Mouse (Mus musculus): ENCODE measurements around the gene Cerkl. TPM values are rescaled to one million over a fixed set of nuclear protein-coding genes. Genes with fewer than 3 reads are reported as not detected.

Gene Cerkl
- polyA plus RNA-seq, 1 experiment from 2014 or later = 2.5 TPM

GRCm38 (mm10) chr2:79371326-79372153 is 85.0 kb downstream of the Cerkl start:
- Histone ChIP-seq H3K27ac (ENCODE audit: low read depth, low read length) (no peak overlapping the region), H3K27me3 (ENCODE audit: control insufficient read depth, insufficient read depth, low read length) (no peaks in the 10 kb centered on the region), H3K4me1 (ENCODE audit: control insufficient read depth, insufficient read depth, low read length) (peaks cover 6% of the 10 kb centered on the region; the same call in 1 of the 2 replicates), H3K36me3 (ENCODE audit: control insufficient read depth, insufficient read depth, low read length) (no peaks in the 10 kb centered on the region), H3K4me2 (no peak overlapping the region), H3K9ac (ENCODE audit: low read length) (no peak overlapping the region), H3K9me3 (ENCODE audit: control insufficient read depth, low read length) (no peaks in the 10 kb centered on the region), H3K4me3 (ENCODE audit: low read depth, low read length) (no peak overlapping the region)
- peak; percentile 71 for DNase-seq (ENCODE audit: low spot score, missing footprints)
- WGBS = 89% methylated on average over 7 of the region's 7 CpGs
- no peak for ATAC-seq (ENCODE audit: low FRiP score)

DNA sequence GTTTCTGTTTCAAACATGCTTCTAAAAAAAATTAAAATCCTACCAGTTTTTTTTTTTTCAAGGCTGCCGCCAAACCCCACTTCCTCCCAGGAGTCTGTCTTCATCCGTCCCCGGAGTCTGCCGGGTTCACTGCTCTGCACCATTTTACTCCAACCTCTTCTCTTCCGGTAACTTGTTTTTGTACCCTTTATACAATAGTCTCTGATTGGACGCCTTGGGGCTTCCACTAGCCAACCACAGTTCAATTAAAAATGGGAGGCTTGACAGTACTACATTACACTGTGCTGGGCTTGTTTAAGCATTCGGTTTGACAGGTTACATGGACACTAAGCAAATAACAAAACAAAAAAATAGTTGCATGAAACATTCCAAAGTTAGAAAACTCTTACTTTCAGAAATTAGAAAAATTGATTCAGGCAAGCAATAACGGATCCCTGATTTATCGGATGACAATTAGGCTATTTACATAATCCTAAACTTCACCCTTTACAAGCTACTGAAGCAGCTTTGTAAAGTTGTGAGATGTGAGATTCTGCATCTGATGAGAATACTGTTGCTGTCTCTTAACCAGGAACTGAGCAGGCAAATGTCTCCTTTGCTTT is 85.8 kb downstream of the Cerkl start:
- Histone ChIP-seq H3K4me3 (ENCODE audit: low read depth, low read length) (no peak overlapping the region), H3K27me3 (ENCODE audit: control insufficient read depth, insufficient read depth, low read length) (no peaks in the 10 kb centered on the region), H3K27ac (ENCODE audit: low read depth, low read length) (no peak overlapping the region), H3K9me3 (ENCODE audit: control insufficient read depth, low read length) (no peaks in the 10 kb centered on the region), H3K9ac (ENCODE audit: low read length) (no peak overlapping the region), H3K36me3 (ENCODE audit: control insufficient read depth, insufficient read depth, low read length) (no peaks in the 10 kb centered on the region), H3K4me1 (ENCODE audit: control insufficient read depth, insufficient read depth, low read length) (peaks cover 6% of the 10 kb centered on the region; the same call in 1 of the 2 replicates), H3K4me2 (no peak overlapping the region)
- WGBS = 87% methylated on average over 9 of the region's 9 CpGs
- no peak for ATAC-seq (ENCODE audit: low FRiP score)
- DNase-seq (ENCODE audit: low spot score, missing footprints) = peak; percentile 28

- Histone ChIP-seq H3K27ac (ENCODE audit: low read depth, low read length) (no peak overlapping the region), H3K9me3 (ENCODE audit: control insufficient read depth, low read length) (no peaks in the 10 kb centered on the region), H3K36me3 (ENCODE audit: control insufficient read depth, insufficient read depth, low read length) (no peaks in the 10 kb centered on the region), H3K27me3 (ENCODE audit: control insufficient read depth, insufficient read depth, low read length) (no peaks in the 10 kb centered on the region), H3K9ac (ENCODE audit: low read length) (no peak overlapping the region), H3K4me2 (no peak overlapping the region), H3K4me1 (ENCODE audit: control insufficient read depth, insufficient read depth, low read length) (peaks cover 6% of the 10 kb centered on the region; the same call in 1 of the 2 replicates), H3K4me3 (ENCODE audit: low read depth, low read length) (no peak overlapping the region)
- ATAC-seq (ENCODE audit: low FRiP score) (0 out of 2 replicates have a peak, but pooled peaks have one; percentile 28), DNase-seq (ENCODE audit: low spot score, missing footprints) (peak; percentile 81)
- WGBS = 69% methylated on average over 4 of the region's 4 CpGs
These were observed 86.7 kb downstream of the Cerkl start for GRCm38 (mm10) chr2:79369905-79370304.

DNA sequence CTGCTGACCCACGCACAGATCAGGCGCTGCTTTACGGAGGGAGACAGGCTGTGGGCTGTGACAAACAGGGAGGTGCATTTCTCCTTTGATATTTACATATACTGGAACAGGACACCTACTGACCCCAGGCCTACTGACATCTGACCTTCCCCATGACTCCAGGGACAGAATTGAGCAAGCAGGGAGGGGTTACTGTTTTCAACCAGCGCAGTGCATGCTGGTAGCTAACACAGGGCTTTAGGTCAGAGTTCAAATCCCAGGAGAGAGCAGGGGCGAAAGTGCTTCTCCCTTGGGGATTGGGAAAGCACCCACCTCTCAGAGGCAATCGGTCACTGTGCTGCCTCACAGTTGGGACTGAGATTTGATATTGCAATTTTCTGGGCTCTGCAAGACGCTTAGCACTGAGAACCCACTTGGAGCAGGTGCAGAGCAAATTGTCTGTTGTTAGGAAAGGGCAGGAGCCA is 87.5 kb downstream of the Cerkl start:
- H3K27me3 ChIP-seq (ENCODE audit: control insufficient read depth, insufficient read depth, low read length) = no peaks in the 10 kb centered on the region
- peak; percentile 89 for DNase-seq (ENCODE audit: low spot score, missing footprints)
- H3K27ac ChIP-seq (ENCODE audit: low read depth, low read length) = no peak overlapping the region
- WGBS = 56% methylated on average over 7 of the region's 7 CpGs
- H3K9ac ChIP-seq (ENCODE audit: low read length) = no peak overlapping the region
- no peak overlapping the region for H3K4me2 ChIP-seq
- ATAC-seq (ENCODE audit: low FRiP score) = peak; percentile 61; the same call in 1 of the 2 replicates
- H3K36me3 ChIP-seq (ENCODE audit: control insufficient read depth, insufficient read depth, low read length) = no peaks in the 10 kb centered on the region
- H3K9me3 ChIP-seq (ENCODE audit: control insufficient read depth, low read length) = no peaks in the 10 kb centered on the region
- H3K4me3 ChIP-seq (ENCODE audit: low read depth, low read length) = no peak overlapping the region
- H3K4me1 ChIP-seq (ENCODE audit: control insufficient read depth, insufficient read depth, low read length) = peaks cover 6% of the 10 kb centered on the region; the same call in 1 of the 2 replicates

GRCm38 (mm10) chr2:79368661-79369060 is 87.9 kb downstream of the Cerkl start:
- DNase-seq (ENCODE audit: low spot score, missing footprints) = peak; percentile 82
- Histone ChIP-seq H3K4me2 (no peak overlapping the region), H3K27me3 (ENCODE audit: control insufficient read depth, insufficient read depth, low read length) (no peaks in the 10 kb centered on the region), H3K4me3 (ENCODE audit: low read depth, low read length) (no peak overlapping the region), H3K36me3 (ENCODE audit: control insufficient read depth, insufficient read depth, low read length) (no peaks in the 10 kb centered on the region), H3K9me3 (ENCODE audit: control insufficient read depth, low read length) (no peaks in the 10 kb centered on the region), H3K27ac (ENCODE audit: low read depth, low read length) (no peak overlapping the region), H3K4me1 (ENCODE audit: control insufficient read depth, insufficient read depth, low read length) (peaks cover 6% of the 10 kb centered on the region; the same call in 1 of the 2 replicates), H3K9ac (ENCODE audit: low read length) (no peak overlapping the region)
- peak; percentile 15; the same call in 1 of the 2 replicates for ATAC-seq (ENCODE audit: low FRiP score)
- 83% methylated on average over 12 of the region's 12 CpGs for WGBS

- WGBS = 76% methylated on average over 18 of the region's 18 CpGs
- Histone ChIP-seq H3K4me1 (ENCODE audit: control insufficient read depth, insufficient read depth, low read length) (peaks cover 6% of the 10 kb centered on the region; the same call in 1 of the 2 replicates), H3K36me3 (ENCODE audit: control insufficient read depth, insufficient read depth, low read length) (no peaks in the 10 kb centered on the region), H3K4me2 (no peak overlapping the region), H3K4me3 (ENCODE audit: low read depth, low read length) (no peak overlapping the region), H3K27me3 (ENCODE audit: control insufficient read depth, insufficient read depth, low read length) (no peaks in the 10 kb centered on the region), H3K9ac (ENCODE audit: low read length) (no peak overlapping the region), H3K27ac (ENCODE audit: low read depth, low read length) (no peak overlapping the region), H3K9me3 (ENCODE audit: control insufficient read depth, low read length) (no peaks in the 10 kb centered on the region)
- DNase-seq (ENCODE audit: low spot score, missing footprints) = peak; percentile 78
- ATAC-seq (ENCODE audit: low FRiP score) = no peak
These were observed 88.8 kb downstream of the Cerkl start for GRCm38 (mm10) chr2:79367451-79368450.

DNA sequence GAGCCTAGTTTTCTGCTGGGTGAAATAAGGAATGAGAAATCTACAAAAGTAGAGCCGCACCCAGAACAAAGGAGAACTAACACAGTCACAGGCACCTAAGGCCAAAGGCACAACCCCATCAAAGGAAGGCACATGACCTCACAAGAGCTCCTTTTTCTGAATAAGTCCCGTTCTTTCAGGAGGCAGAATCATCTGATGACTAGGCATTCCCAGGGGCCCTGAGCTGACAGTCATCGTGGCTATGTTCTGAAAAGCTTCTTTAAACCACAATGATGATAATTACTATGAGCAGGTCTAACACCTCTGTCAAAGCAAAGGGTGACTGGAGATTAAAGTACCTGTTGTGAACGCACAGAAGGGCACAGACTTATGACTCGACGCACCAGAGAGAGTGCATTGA is 92.7 kb downstream of the Cerkl start:
- no peak overlapping the region for H3K4me3 ChIP-seq (ENCODE audit: low read depth, low read length)
- H3K9me3 ChIP-seq (ENCODE audit: control insufficient read depth, low read length) = no peaks in the 10 kb centered on the region
- H3K27ac ChIP-seq (ENCODE audit: low read depth, low read length) = no peak overlapping the region
- H3K4me1 ChIP-seq (ENCODE audit: control insufficient read depth, insufficient read depth, low read length) = no peaks in the 10 kb centered on the region; the same call in 1 of the 2 replicates
- WGBS = 69% methylated on average over 6 of the region's 6 CpGs
- H3K27me3 ChIP-seq (ENCODE audit: control insufficient read depth, insufficient read depth, low read length) = no peaks in the 10 kb centered on the region
- H3K36me3 ChIP-seq (ENCODE audit: control insufficient read depth, insufficient read depth, low read length) = no peaks in the 10 kb centered on the region
- ATAC-seq (ENCODE audit: low FRiP score) (no peak), DNase-seq (ENCODE audit: low spot score, missing footprints) (peak; percentile 31)
- H3K9ac ChIP-seq (ENCODE audit: low read length) = no peak overlapping the region
- no peak overlapping the region for H3K4me2 ChIP-seq

DNA sequence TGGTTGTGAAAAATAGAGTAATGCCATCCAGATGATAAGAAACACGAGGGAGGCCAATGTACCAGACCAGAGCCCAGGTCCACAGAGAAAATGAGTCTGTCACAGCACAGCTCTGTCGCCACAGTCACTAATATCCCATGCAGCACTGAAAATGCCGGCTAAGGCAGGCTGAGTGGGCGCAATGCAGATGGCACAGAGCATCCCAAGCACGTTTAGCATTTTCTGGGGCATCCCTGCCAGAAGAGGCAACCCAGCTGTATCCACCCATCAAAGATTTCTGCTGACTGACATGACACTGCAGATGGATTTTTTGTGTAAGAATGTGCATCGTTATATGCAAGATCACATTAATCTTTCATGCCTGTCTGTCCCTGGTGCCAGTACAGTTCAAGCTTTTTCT is 94.6 kb downstream of the Cerkl start:
- no peak overlapping the region for H3K4me3 ChIP-seq (ENCODE audit: low read depth, low read length)
- H3K36me3 ChIP-seq (ENCODE audit: control insufficient read depth, insufficient read depth, low read length) = no peaks in the 10 kb centered on the region
- no peak overlapping the region for H3K27ac ChIP-seq (ENCODE audit: low read depth, low read length)
- no peaks in the 10 kb centered on the region for H3K9me3 ChIP-seq (ENCODE audit: control insufficient read depth, low read length)
- H3K4me2 ChIP-seq = no peak overlapping the region
- WGBS = 86% methylated on average over 6 of the region's 6 CpGs
- no peaks in the 10 kb centered on the region for H3K4me1 ChIP-seq (ENCODE audit: control insufficient read depth, insufficient read depth, low read length)
- peak; percentile 59 for DNase-seq (ENCODE audit: low spot score, missing footprints)
- no peaks in the 10 kb centered on the region for H3K27me3 ChIP-seq (ENCODE audit: control insufficient read depth, insufficient read depth, low read length)
- no peak overlapping the region for H3K9ac ChIP-seq (ENCODE audit: low read length)
- no peak for ATAC-seq (ENCODE audit: low FRiP score)

Data from midbrain, embryonic 11.5 days (tissue).